Mouse (Mus musculus): ENCODE measurements around the gene Tmem131. TPM values are rescaled to one million over a fixed set of nuclear protein-coding genes. Genes with fewer than 3 reads are reported as not detected.
"Not testable (repeated sequence)": the region's sequence is repeated elsewhere in the genome, so short reads cannot be mapped to it uniquely, and the experiment has no call there.

The Tmem131 gene
- polyA plus RNA-seq, 1 experiment from 2014 or later, result 11.2 TPM

DNA sequence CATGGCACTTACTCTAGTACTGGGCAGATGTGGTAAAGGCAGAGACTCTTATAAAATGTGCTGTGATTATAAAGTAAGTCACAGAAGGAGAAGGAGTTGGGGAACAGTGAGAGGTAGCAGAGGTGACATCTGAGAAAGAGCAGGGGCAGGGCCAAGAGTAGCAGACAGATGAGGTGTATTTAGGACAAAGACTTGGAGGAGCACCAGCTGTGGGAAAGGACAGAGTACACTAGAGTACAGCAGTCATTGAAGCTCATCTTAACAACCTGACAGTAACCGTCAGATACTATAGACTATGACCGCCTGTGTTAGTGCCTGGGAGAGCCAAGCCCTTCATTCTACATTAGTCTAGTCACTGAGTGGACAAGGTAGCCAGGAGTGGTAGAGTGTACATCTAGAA is 102.5 kb downstream of the Tmem131 start:
- H3K36me3 ChIP-seq, result peaks cover 17% of the 10 kb centered on the region
- ATAC-seq (ENCODE audit: low FRiP score), result no peak
- no peak overlapping the region for H3K4me3 ChIP-seq (replicated peaks)
- no peak overlapping the region for H3K9ac ChIP-seq (replicated peaks)
- H3K4me1 ChIP-seq, result peaks cover 2% of the 10 kb centered on the region; the same call in 1 of the 2 replicates
- H3K27ac ChIP-seq (replicated peaks), result no peak overlapping the region
- H3K4me2 ChIP-seq, result no peak overlapping the region
- H3K9me3 ChIP-seq (replicated peaks), result no peaks in the 10 kb centered on the region
- H3K27me3 ChIP-seq (replicated peaks), result no peaks in the 10 kb centered on the region
- 93% methylated on average over 2 of the region's 2 CpGs for WGBS

DNA sequence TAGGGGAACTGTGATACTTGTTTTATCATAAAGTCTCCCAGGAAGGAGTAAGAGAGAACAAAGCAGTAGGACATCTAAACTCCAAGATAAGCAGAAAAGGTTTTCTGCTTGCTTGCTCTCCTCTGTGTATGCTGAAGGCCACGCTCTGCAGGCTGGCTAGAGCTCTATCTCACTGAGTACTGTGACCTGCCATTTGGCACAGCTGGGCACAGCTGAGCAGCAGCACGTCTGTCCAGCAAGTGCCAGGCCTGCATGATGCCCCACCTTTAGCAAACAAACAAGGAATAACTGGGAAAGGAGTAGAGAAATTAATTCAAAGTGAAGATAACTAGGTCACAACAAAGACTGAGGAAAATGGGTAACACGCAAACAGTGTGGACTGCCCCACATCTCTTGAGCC is 103.6 kb downstream of the Tmem131 start:
- H3K9me3 ChIP-seq (replicated peaks), result no peaks in the 10 kb centered on the region
- no peak for ATAC-seq (ENCODE audit: low FRiP score)
- no peak overlapping the region for H3K9ac ChIP-seq (replicated peaks)
- no peak overlapping the region for H3K4me2 ChIP-seq
- H3K27me3 ChIP-seq (replicated peaks), result no peaks in the 10 kb centered on the region
- H3K4me3 ChIP-seq (replicated peaks), result no peak overlapping the region
- WGBS, result 88% methylated on average over 3 of the region's 3 CpGs
- H3K36me3 ChIP-seq, result peaks cover 17% of the 10 kb centered on the region
- peaks cover 2% of the 10 kb centered on the region; the same call in 1 of the 2 replicates for H3K4me1 ChIP-seq
- H3K27ac ChIP-seq (replicated peaks), result no peak overlapping the region

DNA sequence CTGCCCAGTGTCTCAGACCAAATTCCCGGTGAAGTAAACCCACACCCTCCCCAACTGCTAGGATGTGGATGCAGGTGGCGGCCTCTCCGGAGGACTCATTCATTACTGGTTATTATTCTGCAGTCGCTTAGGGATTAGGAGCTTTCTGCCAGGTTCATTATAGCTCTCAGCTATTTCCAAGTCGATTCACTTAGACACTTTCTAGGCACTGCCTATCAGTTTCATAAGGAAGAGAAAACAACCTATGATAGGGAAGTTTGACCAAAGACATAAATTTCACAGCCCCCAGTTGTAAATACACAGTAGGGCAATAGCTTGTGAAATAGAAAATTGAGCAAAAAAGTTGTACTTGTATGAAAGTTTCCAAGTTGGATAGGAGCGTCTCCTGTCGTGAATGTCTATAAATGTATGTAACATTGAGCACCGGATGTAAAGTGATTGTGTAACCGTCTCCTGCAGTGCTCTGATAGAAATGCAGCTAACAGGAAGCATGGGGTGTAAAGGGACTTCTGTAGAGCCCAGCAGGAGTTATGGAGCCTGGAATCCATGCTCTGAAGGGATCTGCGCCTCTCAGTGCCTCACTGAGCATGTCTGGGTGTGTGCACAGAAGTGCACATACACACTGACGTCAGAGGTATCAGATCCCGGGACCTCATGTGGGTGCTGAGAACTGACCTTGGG is 107.1 kb downstream of the Tmem131 start:
- no peak for ATAC-seq (ENCODE audit: low FRiP score)
- Histone ChIP-seq H3K27ac (replicated peaks) (no peak overlapping the region), H3K4me2 (no peak overlapping the region), H3K4me1 (peaks cover 2% of the 10 kb centered on the region; the same call in 1 of the 2 replicates), H3K36me3 (peaks cover 39% of the 10 kb centered on the region), H3K27me3 (replicated peaks) (no peaks in the 10 kb centered on the region), H3K9ac (replicated peaks) (no peak overlapping the region), H3K4me3 (replicated peaks) (no peak overlapping the region), H3K9me3 (replicated peaks) (no peaks in the 10 kb centered on the region)
- 70% methylated on average over 12 of the region's 12 CpGs for WGBS

GRCm38 (mm10) chr1:36835593-36835992 is 107.9 kb downstream of the Tmem131 start:
- WGBS, result 95% methylated on average over 3 of the region's 3 CpGs
- peaks cover 41% of the 10 kb centered on the region for H3K36me3 ChIP-seq
- H3K4me1 ChIP-seq, result peaks cover 2% of the 10 kb centered on the region; the same call in 1 of the 2 replicates
- no peaks in the 10 kb centered on the region for H3K27me3 ChIP-seq (replicated peaks)
- no peak overlapping the region for H3K4me3 ChIP-seq (replicated peaks)
- H3K4me2 ChIP-seq, result no peak overlapping the region
- ATAC-seq (ENCODE audit: low FRiP score), result no peak
- H3K9me3 ChIP-seq (replicated peaks), result no peaks in the 10 kb centered on the region
- no peak overlapping the region for H3K9ac ChIP-seq (replicated peaks)
- no peak overlapping the region for H3K27ac ChIP-seq (replicated peaks)

DNA sequence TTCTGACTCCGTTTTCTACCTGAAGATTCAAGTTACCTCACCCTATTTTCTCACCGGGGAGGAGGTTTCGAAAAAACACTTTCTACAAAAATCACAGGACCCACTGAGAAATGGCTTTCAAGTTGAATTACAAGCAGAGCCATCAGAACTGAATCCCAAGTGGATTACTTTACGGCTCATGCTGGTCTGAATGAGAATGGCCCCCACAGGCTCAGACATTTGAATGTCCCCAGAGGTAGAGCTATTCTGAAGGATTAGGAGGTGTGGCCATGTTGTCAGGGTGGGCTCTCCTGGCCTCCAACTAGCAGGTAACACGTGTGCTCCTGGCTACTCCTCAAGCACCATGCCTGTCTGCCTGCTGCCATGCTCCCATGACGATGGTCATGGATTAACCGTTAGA is 109.4 kb downstream of the Tmem131 start:
- peaks cover 43% of the 10 kb centered on the region for H3K36me3 ChIP-seq
- no peak for ATAC-seq (ENCODE audit: low FRiP score)

GRCm38 (mm10) chr1:36830913-36831866 is 112.3 kb downstream of the Tmem131 start:
- no peak overlapping the region for H3K4me2 ChIP-seq
- no peak overlapping the region for H3K4me3 ChIP-seq (replicated peaks)
- H3K27me3 ChIP-seq (replicated peaks), result no peaks in the 10 kb centered on the region
- peaks cover 48% of the 10 kb centered on the region for H3K36me3 ChIP-seq
- no peak overlapping the region for H3K9ac ChIP-seq (replicated peaks)
- 53% methylated on average over 14 of the region's 14 CpGs for WGBS
- ATAC-seq (ENCODE audit: low FRiP score), result no peak
- 0 out of 2 replicates have a peak overlapping the region, but pooled peaks have one; percentile 0 for H3K27ac ChIP-seq (replicated peaks)
- no peaks in the 10 kb centered on the region for H3K9me3 ChIP-seq (replicated peaks)
- peaks cover 2% of the 10 kb centered on the region; the same call in 1 of the 2 replicates for H3K4me1 ChIP-seq

More for the DNA sequence above, 109.4 kb downstream of the Tmem131 start:
- no peak overlapping the region for H3K9ac ChIP-seq (replicated peaks)
- no peaks in the 10 kb centered on the region for H3K27me3 ChIP-seq (replicated peaks)
- WGBS, result 85% methylated on average over 7 of the region's 7 CpGs
- H3K27ac ChIP-seq (replicated peaks), result no peak overlapping the region; the same call in 1 of the 2 replicates
- no peak overlapping the region for H3K4me3 ChIP-seq (replicated peaks)
- no peaks in the 10 kb centered on the region for H3K9me3 ChIP-seq (replicated peaks)
- peaks cover 2% of the 10 kb centered on the region; the same call in 1 of the 2 replicates for H3K4me1 ChIP-seq
- H3K4me2 ChIP-seq, result no peak overlapping the region

DNA sequence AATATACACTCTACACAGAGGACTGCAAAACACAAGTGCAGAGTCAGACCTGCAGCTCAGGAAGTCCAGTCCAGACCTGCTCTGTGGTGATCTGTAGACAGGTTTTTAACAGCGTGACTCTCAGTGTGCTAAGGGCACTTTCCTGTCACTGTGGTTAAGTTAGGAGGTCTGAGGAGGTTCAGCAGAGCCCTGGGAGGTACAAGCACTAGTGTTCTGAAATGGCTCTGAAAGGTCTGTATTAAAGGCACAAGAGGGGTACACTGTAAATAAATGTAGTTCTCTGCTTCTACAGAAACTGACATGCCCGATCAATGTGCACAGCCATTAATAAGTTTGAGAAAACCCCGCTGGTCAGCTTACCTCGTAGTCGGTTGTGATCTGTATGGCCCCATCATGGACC is 119.1 kb downstream of the Tmem131 start:
- no peak overlapping the region for H3K4me3 ChIP-seq (replicated peaks)
- H3K27me3 ChIP-seq (replicated peaks), result no peaks in the 10 kb centered on the region
- no peak overlapping the region for H3K27ac ChIP-seq (replicated peaks)
- H3K4me1 ChIP-seq, result no peaks in the 10 kb centered on the region
- H3K9me3 ChIP-seq (replicated peaks), result no peaks in the 10 kb centered on the region
- ATAC-seq (ENCODE audit: low FRiP score), result no peak
- H3K4me2 ChIP-seq, result no peak overlapping the region
- no peak overlapping the region for H3K9ac ChIP-seq (replicated peaks)
- peaks cover 69% of the 10 kb centered on the region for H3K36me3 ChIP-seq
- WGBS, result 94% methylated on average over 5 of the region's 5 CpGs

GRCm38 (mm10) chr1:36821918-36822317 is 121.5 kb downstream of the Tmem131 start:
- H3K4me2 ChIP-seq; H3K9ac ChIP-seq (replicated peaks); H3K9me3 ChIP-seq (replicated peaks); ATAC-seq (ENCODE audit: low FRiP score); H3K4me1 ChIP-seq; H3K27ac ChIP-seq (replicated peaks); H3K4me3 ChIP-seq (replicated peaks); H3K27me3 ChIP-seq (replicated peaks): not testable (repeated sequence)
- H3K36me3 ChIP-seq, result peaks cover 73% of the 10 kb centered on the region
- WGBS, result 91% methylated on average over 4 of the region's 4 CpGs

DNA sequence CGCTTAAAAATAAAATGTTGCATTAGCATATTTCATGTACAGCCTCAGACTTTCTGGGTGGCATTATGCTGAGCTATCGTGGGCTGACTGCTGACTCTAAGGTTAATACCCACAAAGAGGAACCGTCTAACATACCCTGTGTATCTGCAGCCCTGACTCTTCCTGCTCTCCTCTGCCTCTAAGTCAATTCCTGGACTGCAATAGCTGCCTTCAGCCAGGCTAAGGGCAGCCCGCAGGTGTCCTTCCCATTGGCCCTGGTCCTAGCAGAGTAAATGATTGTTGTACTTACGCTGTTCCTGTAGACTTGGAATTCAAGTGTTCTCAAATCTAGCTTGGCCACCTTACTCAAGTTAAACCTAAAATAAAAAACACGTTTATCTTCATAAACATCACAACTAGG is 128.3 kb downstream of the Tmem131 start:
- 89% methylated on average over 6 of the region's 6 CpGs for WGBS
- no peak overlapping the region for H3K27ac ChIP-seq (replicated peaks)
- H3K4me1 ChIP-seq, result no peaks in the 10 kb centered on the region
- no peak overlapping the region for H3K4me2 ChIP-seq
- no peak overlapping the region for H3K4me3 ChIP-seq (replicated peaks)
- H3K9ac ChIP-seq (replicated peaks), result no peak overlapping the region
- H3K27me3 ChIP-seq (replicated peaks), result no peaks in the 10 kb centered on the region
- peaks cover 75% of the 10 kb centered on the region for H3K36me3 ChIP-seq
- no peaks in the 10 kb centered on the region for H3K9me3 ChIP-seq (replicated peaks)
- no peak for ATAC-seq (ENCODE audit: low FRiP score)

DNA sequence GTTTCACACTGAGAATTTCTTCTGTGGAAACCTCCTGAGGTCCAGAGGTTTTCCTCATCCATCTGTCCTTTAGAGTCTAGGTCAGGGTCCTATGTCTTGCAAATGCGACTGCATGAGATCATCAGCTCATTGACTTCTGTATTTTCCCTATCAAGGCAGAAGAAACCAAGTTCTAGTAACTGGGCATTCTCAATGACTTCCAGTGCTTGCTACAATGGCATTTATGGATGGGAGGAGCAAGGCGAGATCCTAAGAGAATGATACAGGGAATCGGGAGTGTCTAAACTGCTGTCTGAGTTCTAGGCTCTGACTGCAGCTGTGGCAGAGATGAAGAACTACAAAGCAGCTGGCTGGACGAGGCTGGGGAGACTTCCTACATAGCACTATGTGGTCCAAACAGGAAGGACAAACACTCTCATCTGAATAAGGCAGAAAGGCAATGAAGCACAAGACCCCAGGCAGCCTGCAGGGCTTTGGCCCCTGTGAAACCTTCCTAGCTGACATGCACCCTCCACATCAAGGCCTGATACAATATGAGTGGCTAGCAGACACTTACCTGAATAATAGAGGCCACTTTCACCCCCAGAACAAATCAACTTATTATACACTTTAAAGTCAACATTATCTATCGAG is 129.1 kb downstream of the Tmem131 start:
- Histone ChIP-seq H3K4me1 (no peaks in the 10 kb centered on the region), H3K4me2 (no peak overlapping the region), H3K9ac (replicated peaks) (no peak overlapping the region), H3K27ac (replicated peaks) (no peak overlapping the region), H3K4me3 (replicated peaks) (no peak overlapping the region), H3K27me3 (replicated peaks) (no peaks in the 10 kb centered on the region), H3K36me3 (peaks cover 78% of the 10 kb centered on the region), H3K9me3 (replicated peaks) (no peaks in the 10 kb centered on the region)
- no peak for ATAC-seq (ENCODE audit: low FRiP score)
- 80% methylated on average over 5 of the region's 5 CpGs for WGBS

GRCm38 (mm10) chr1:36813415-36813814 is 130.1 kb downstream of the Tmem131 start:
- Histone ChIP-seq H3K27me3 (replicated peaks) (no peaks in the 10 kb centered on the region), H3K4me3 (replicated peaks) (no peak overlapping the region), H3K4me1 (no peaks in the 10 kb centered on the region), H3K4me2 (no peak overlapping the region), H3K27ac (replicated peaks) (no peak overlapping the region), H3K9ac (replicated peaks) (no peak overlapping the region), H3K9me3 (replicated peaks) (no peaks in the 10 kb centered on the region), H3K36me3 (peaks cover 81% of the 10 kb centered on the region)
- WGBS, result 91% methylated on average over 7 of the region's 7 CpGs
- no peak for ATAC-seq (ENCODE audit: low FRiP score)
